Mouse (Mus musculus) adrenal gland, postnatal 10 days (tissue): Measurements from ENCODE around the gene Hdac9. TPM values are rescaled to one million over a fixed set of nuclear protein-coding genes. Genes with fewer than 3 reads are reported as not detected.

ENCODE experiments used
- DNase-seq: peaks from one replicate; pipeline ENCODE4 v3.0.0; 2021; ENCODE audit warnings: mixed read lengths
- total RNA-seq, 2 experiments: library from RNA; stranded (reverse); gene quantifications; 2 replicates each; pipeline ENCODE4 v1.2.3; 2021

Hdac9 gene
- total RNA-seq, 2 experiments from 2014 or later, result 3.5 to 4.1 TPM

GRCm38 (mm10) chr12:34806528-34806927, 110.4 kb downstream of the Hdac9 start:
- DNase-seq, result no peak

GRCm38 (mm10) chr12:34803721-34804120, 113.2 kb downstream of the Hdac9 start:
- no peak for DNase-seq

GRCm38 (mm10) chr12:34802308-34802707, 114.6 kb downstream of the Hdac9 start:
- DNase-seq, result no peak

- no peak for DNase-seq
Observed at GRCm38 (mm10) chr12:34801752-34802151, 115.1 kb downstream of the Hdac9 start.

GRCm38 (mm10) chr12:34797389-34797788, 119.5 kb downstream of the Hdac9 start:
- DNase-seq, result no peak

- DNase-seq, result peak; percentile 29
Observed at GRCm38 (mm10) chr12:34795487-34795886, 121.4 kb downstream of the Hdac9 start.

- no peak for DNase-seq
Observed at GRCm38 (mm10) chr12:34792113-34792452, 124.8 kb downstream of the Hdac9 start.

GRCm38 (mm10) chr12:34791213-34792112, 125.4 kb downstream of the Hdac9 start:
- no peak for DNase-seq

- DNase-seq, result no peak
Observed at GRCm38 (mm10) chr12:34789031-34789982, 127.6 kb downstream of the Hdac9 start.

GRCm38 (mm10) chr12:34787380-34787779, 129.5 kb downstream of the Hdac9 start:
- no peak for DNase-seq

- DNase-seq, result no peak
Observed at GRCm38 (mm10) chr12:34783574-34783973, 133.3 kb downstream of the Hdac9 start.

- no peak for DNase-seq
Observed at GRCm38 (mm10) chr12:34779368-34779957, 137.4 kb downstream of the Hdac9 start.

- DNase-seq, result peak; percentile 63
Observed at GRCm38 (mm10) chr12:34776170-34776569, 140.7 kb downstream of the Hdac9 start.

- no peak for DNase-seq
Observed at GRCm38 (mm10) chr12:34774071-34774470, 142.8 kb downstream of the Hdac9 start.

- DNase-seq, result no peak
Observed at GRCm38 (mm10) chr12:34767226-34767775, 149.6 kb downstream of the Hdac9 start.

- no peak for DNase-seq
Observed at GRCm38 (mm10) chr12:34747266-34747665, 169.6 kb downstream of the Hdac9 start.

- no peak for DNase-seq
Observed at GRCm38 (mm10) chr12:34725204-34725603, 191.7 kb downstream of the Hdac9 start.

- DNase-seq, result no peak
Observed at GRCm38 (mm10) chr12:34724274-34724673, 192.6 kb downstream of the Hdac9 start.

- no peak for DNase-seq
Observed at GRCm38 (mm10) chr12:34722831-34723490, 193.9 kb downstream of the Hdac9 start.

- no peak for DNase-seq
Observed at GRCm38 (mm10) chr12:34720906-34721305, 196.0 kb downstream of the Hdac9 start.

GRCm38 (mm10) chr12:34714266-34714939, 202.5 kb downstream of the Hdac9 start:
- no peak for DNase-seq
